Mouse (Mus musculus): ENCODE measurements at regions not wholly inside any gene's neighbourhood (a gene's known extent, or its start where the extent isn't known, plus 50 kb on each side); places are given as distances from the start of the nearest gene placed in this dataset.
A peak's percentile ranks its signal among the peaks of the same experiment; 100 is the strongest.

DNA sequence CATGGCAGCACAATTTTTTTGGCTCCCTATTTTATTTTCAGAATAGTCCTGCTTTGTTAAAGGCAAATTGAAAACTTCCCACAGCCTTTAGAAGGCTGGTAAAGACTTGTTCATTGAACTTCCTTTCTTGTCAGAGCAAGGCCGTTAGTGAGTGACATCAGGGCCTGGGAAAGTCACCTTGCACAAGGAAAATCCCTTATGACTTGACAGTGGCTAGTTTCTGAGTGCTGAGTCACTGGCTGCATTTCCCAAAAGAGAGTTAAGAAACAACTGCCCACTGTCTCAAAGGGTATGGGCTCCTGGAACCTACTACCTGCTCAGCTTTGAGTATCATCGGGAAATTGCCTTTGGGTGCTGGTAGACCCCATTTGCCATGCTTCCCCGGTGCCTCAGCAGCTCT lies 89.2 kb upstream of the Marcks start:
- H3K9me3 ChIP-seq (ENCODE audit: low read length) = no peaks in the 10 kb centered on the region
- H3K9ac ChIP-seq (replicated peaks; ENCODE audit: low read depth) = no peak overlapping the region
- no peaks in the 10 kb centered on the region for H3K27me3 ChIP-seq (replicated peaks; ENCODE audit: insufficient read depth, low read length)
- H3K27ac ChIP-seq (ENCODE audit: low read length) = no peak overlapping the region
- peaks cover 5% of the 10 kb centered on the region for H3K4me1 ChIP-seq (ENCODE audit: insufficient read depth, low read depth, low read length)
- TF ChIP-seq EP300 (IDR thresholded peaks at IDR 0.05) = no peak
- no peak for TF ChIP-seq CTCF (IDR thresholded peaks at IDR 0.05)
- H3K36me3 ChIP-seq (ENCODE audit: insufficient read depth, low read length) = no peaks in the 10 kb centered on the region
- H3K4me2 ChIP-seq (replicated peaks; ENCODE audit: low read depth, low read length) = no peak overlapping the region
- 82% methylated on average over 3 of the region's 3 CpGs for WGBS
- DNase-seq (ENCODE audit: low spot score) = no peak
- no peak for ATAC-seq
- no peak overlapping the region for H3K4me3 ChIP-seq (ENCODE audit: low read depth, low read length)

DNA sequence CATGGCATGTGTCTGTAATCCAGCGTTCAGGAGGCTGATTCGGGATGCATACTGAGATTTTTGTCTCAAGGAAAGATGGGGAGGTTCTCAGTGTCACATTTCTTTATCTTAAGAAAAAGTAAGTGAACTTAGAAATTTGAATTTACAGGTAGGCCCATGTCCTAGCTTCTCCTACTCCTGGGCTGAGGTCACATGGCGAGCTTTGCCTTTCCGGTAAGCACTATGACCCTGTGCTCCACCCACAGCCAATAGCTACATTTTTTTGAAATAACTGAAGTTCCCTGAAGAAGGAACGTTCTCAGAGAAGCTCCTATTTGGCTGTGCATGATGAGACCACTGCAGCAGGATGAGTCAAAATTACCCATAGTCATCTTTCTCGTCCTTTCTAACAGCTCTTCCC lies 83.0 kb upstream of the Marcks start:
- DNase-seq (ENCODE audit: low spot score) (no peak), ATAC-seq (no peak)
- Histone ChIP-seq H3K36me3 (ENCODE audit: insufficient read depth, low read length) (no peaks in the 10 kb centered on the region), H3K4me2 (replicated peaks; ENCODE audit: low read depth, low read length) (no peak overlapping the region), H3K9ac (replicated peaks; ENCODE audit: low read depth) (no peak overlapping the region), H3K4me1 (ENCODE audit: insufficient read depth, low read depth, low read length) (no peaks in the 10 kb centered on the region), H3K27me3 (replicated peaks; ENCODE audit: insufficient read depth, low read length) (no peaks in the 10 kb centered on the region), H3K27ac (ENCODE audit: low read length) (no peak overlapping the region), H3K9me3 (ENCODE audit: low read length) (no peaks in the 10 kb centered on the region), H3K4me3 (ENCODE audit: low read depth, low read length) (no peak overlapping the region)
- 51% methylated on average over 6 of the region's 6 CpGs for WGBS
- TF ChIP-seq EP300 (IDR thresholded peaks at IDR 0.05) (no peak), CTCF (IDR thresholded peaks at IDR 0.05) (no peak)

DNA sequence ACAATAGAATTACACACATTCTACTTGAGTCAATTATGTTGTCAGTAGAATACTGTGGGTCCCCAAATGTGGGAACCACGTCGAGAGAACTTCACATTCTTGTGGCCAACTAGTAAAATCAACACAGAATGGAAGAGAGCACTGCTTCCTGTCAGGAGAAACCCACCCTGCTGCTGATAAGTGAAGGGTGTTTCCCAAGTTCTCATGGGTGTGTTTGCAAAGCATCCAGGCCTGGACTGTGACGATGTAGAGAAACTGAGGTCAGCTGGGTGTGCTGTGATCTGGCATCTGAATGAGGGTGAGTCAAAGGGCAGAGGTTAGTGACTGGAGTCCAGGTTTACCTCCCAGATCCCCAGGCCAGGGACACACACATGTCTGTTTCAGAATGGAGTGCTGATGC lies 81.7 kb upstream of the Marcks start:
- peak; percentile 62 for ATAC-seq
- H3K27ac ChIP-seq (ENCODE audit: low read length) = no peak overlapping the region
- no peaks in the 10 kb centered on the region for H3K36me3 ChIP-seq (ENCODE audit: insufficient read depth, low read length)

DNA sequence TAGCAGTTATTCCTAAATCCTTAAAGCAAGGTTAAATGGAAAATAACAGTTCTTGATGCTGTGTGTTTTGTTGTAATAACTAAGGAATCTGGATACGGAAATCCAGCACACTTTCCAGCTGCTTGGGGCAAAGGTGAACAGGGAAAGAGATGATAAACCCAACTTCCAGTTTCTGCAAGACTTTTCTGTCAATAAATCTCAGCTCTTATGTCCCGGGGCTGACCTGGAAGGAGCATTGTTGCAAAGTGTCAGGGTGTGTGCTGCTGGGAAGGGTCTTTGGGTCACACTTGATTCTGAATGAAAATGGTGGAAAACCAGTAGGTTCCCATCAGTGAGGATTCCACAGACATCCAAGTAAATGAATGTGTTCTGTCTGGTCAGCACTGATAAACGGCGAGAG lies 81.2 kb upstream of the Marcks start:
- H3K9me3 ChIP-seq (ENCODE audit: low read length) = no peaks in the 10 kb centered on the region
- no peak overlapping the region for H3K4me3 ChIP-seq (ENCODE audit: low read depth, low read length)
- no peaks in the 10 kb centered on the region for H3K27me3 ChIP-seq (replicated peaks; ENCODE audit: insufficient read depth, low read length)
- no peak; the same call in 1 of the 2 replicates for ATAC-seq
- H3K27ac ChIP-seq (ENCODE audit: low read length) = no peak overlapping the region
- H3K4me1 ChIP-seq (ENCODE audit: insufficient read depth, low read depth, low read length) = no peaks in the 10 kb centered on the region
- WGBS = 44% methylated on average over 4 of the region's 4 CpGs
- H3K9ac ChIP-seq (replicated peaks; ENCODE audit: low read depth) = no peak overlapping the region
- no peak for DNase-seq (ENCODE audit: low spot score)
- no peak for TF ChIP-seq EP300 (IDR thresholded peaks at IDR 0.05)
- no peak for TF ChIP-seq CTCF (IDR thresholded peaks at IDR 0.05)
- no peak overlapping the region for H3K4me2 ChIP-seq (replicated peaks; ENCODE audit: low read depth, low read length)
- H3K36me3 ChIP-seq (ENCODE audit: insufficient read depth, low read length) = no peaks in the 10 kb centered on the region

More for the DNA sequence above, 81.7 kb upstream of the Marcks start:
- TF ChIP-seq EP300 (IDR thresholded peaks at IDR 0.05) (peak; percentile 62), CTCF (IDR thresholded peaks at IDR 0.05) (no peak)
- 17% methylated on average over 3 of the region's 3 CpGs for WGBS
- Histone ChIP-seq H3K9me3 (ENCODE audit: low read length) (no peaks in the 10 kb centered on the region), H3K27me3 (replicated peaks; ENCODE audit: insufficient read depth, low read length) (no peaks in the 10 kb centered on the region), H3K4me2 (replicated peaks; ENCODE audit: low read depth, low read length) (no peak overlapping the region), H3K4me1 (ENCODE audit: insufficient read depth, low read depth, low read length) (no peaks in the 10 kb centered on the region), H3K4me3 (ENCODE audit: low read depth, low read length) (no peak overlapping the region), H3K9ac (replicated peaks; ENCODE audit: low read depth) (no peak overlapping the region)
- peak; percentile 31 for DNase-seq (ENCODE audit: low spot score)

DNA sequence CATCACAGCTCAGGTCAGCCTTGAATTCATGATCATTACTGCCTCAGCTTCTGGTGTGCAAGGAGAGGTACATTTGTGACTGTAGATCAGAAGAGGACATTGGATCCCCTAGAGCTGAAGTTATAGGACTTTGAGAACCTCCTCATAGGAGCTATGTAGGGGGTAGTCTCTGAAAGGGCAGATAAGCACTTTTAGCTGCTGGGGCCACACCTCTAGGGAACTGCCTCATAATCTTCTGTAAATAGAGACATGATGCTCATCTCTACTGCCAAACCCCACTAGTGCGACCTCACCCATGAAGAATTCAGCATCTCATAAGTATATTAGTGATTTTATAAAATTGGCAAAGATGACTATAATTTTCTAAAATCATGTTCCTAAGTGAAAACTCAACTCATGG lies 80.7 kb upstream of the Marcks start:
- Histone ChIP-seq H3K4me3 (ENCODE audit: low read depth, low read length) (no peak overlapping the region), H3K4me2 (replicated peaks; ENCODE audit: low read depth, low read length) (no peak overlapping the region)

DNA sequence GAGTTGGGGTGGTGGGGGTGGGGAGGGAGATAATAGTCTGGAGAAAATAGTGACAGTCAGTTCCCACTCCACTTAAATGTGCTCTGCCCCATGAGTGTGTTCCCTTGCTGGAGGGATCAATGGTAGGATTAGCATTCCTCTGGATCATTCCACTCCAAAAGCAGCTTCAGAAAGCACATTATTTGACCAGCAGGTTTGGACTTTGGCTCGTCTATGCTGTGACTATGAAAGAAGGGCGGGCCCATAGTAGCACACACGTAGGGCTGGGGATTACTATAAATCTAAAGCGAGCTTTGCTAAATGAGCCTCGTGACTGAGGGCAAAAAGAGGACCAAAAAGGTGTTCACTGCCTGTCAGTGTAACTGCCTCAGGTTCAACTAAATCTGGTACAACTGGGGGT lies 75.9 kb upstream of the Marcks start:
- DNase-seq (ENCODE audit: low spot score) = no peak
- H3K4me1 ChIP-seq (ENCODE audit: insufficient read depth, low read depth, low read length) = no peaks in the 10 kb centered on the region
- no peaks in the 10 kb centered on the region for H3K27me3 ChIP-seq (replicated peaks; ENCODE audit: insufficient read depth, low read length)
- no peaks in the 10 kb centered on the region for H3K36me3 ChIP-seq (ENCODE audit: insufficient read depth, low read length)
- H3K27ac ChIP-seq (ENCODE audit: low read length) = no peak overlapping the region
- no peak overlapping the region for H3K4me3 ChIP-seq (ENCODE audit: low read depth, low read length)
- no peak for TF ChIP-seq EP300 (IDR thresholded peaks at IDR 0.05)
- TF ChIP-seq CTCF (IDR thresholded peaks at IDR 0.05) = no peak
- no peak overlapping the region for H3K4me2 ChIP-seq (replicated peaks; ENCODE audit: low read depth, low read length)
- ATAC-seq = no peak
- H3K9me3 ChIP-seq (ENCODE audit: low read length) = no peaks in the 10 kb centered on the region
- no peak overlapping the region for H3K9ac ChIP-seq (replicated peaks; ENCODE audit: low read depth)
- 68% methylated on average over 5 of the region's 5 CpGs for WGBS

More for the DNA sequence above, 80.7 kb upstream of the Marcks start:
- no peaks in the 10 kb centered on the region for H3K36me3 ChIP-seq (ENCODE audit: insufficient read depth, low read length)
- H3K27ac ChIP-seq (ENCODE audit: low read length) = no peak overlapping the region
- H3K9me3 ChIP-seq (ENCODE audit: low read length) = no peaks in the 10 kb centered on the region
- no peaks in the 10 kb centered on the region for H3K27me3 ChIP-seq (replicated peaks; ENCODE audit: insufficient read depth, low read length)
- ATAC-seq (no peak), DNase-seq (ENCODE audit: low spot score) (no peak)
- no peaks in the 10 kb centered on the region for H3K4me1 ChIP-seq (ENCODE audit: insufficient read depth, low read depth, low read length)
- WGBS = 90% methylated on average over 1 of the region's 1 CpGs
- H3K9ac ChIP-seq (replicated peaks; ENCODE audit: low read depth) = no peak overlapping the region
- TF ChIP-seq CTCF (IDR thresholded peaks at IDR 0.05) (no peak), EP300 (IDR thresholded peaks at IDR 0.05) (no peak)

DNA sequence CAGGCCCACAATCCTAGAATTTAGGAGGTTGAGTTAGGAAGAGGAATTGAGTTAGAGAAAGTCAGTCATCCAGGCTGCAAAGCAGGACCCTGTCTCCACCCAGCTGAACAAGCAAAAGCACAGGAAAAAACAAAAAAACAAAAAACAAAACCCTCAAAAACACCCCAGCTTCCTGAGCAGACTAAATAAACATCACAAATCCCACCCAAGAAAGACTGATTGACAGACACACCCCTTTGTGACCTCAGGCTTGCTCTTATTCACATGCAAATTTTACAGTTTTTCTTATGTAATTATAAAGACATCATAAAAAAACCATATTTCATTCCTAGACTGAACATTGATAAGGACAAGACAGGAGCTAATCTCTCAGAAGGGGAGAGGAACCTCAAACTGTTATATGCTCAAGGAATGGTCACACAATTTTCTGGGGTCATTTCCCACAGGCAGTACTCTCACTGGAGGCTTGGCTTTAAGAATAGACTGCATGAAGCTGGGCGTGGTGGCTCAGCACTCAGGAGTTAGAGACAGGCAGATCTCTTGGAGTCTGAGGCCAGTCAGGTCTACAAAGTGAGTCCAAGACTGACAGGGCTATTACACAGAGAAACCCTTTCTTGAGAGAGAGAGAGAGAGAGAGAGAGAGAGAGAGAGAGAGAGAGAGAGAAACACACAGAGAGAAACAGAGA lies 73.8 kb upstream of the Marcks start:
- ATAC-seq (no peak), DNase-seq (ENCODE audit: low spot score) (no peak)
- Histone ChIP-seq H3K9ac (replicated peaks; ENCODE audit: low read depth) (no peak overlapping the region), H3K9me3 (ENCODE audit: low read length) (no peaks in the 10 kb centered on the region), H3K36me3 (ENCODE audit: insufficient read depth, low read length) (no peaks in the 10 kb centered on the region), H3K27ac (ENCODE audit: low read length) (no peak overlapping the region), H3K4me3 (ENCODE audit: low read depth, low read length) (no peak overlapping the region), H3K4me1 (ENCODE audit: insufficient read depth, low read depth, low read length) (no peaks in the 10 kb centered on the region), H3K27me3 (replicated peaks; ENCODE audit: insufficient read depth, low read length) (no peaks in the 10 kb centered on the region), H3K4me2 (replicated peaks; ENCODE audit: low read depth, low read length) (no peak overlapping the region)
- 68% methylated on average over 1 of the region's 1 CpGs for WGBS
- TF ChIP-seq EP300 (IDR thresholded peaks at IDR 0.05) (no peak), CTCF (IDR thresholded peaks at IDR 0.05) (no peak)
